Mouse (Mus musculus) heart, embryonic 12.5 days (tissue): ENCODE results near the gene Cep68. TPM values are rescaled to one million over a fixed set of nuclear protein-coding genes. Genes with fewer than 3 reads are reported as not detected.

ENCODE experiments used
- ATAC-seq: fragments of 200-750 bp; cut with Nextera tagmentation; 2 replicates; pipeline ENCODE4 v1.8.0; 2017; ENCODE audit warnings: moderate TSS enrichment, moderate library complexity; ENCODE audit not compliant: insufficient number of reproducible peaks, low FRiP score
- H3K27ac ChIP-seq: fragments of 300-500 bp; sonication (generic); 2 replicates; pipeline ENCODE4 v1.5.1; 2016; ENCODE audit warnings: mild to moderate bottlenecking, moderate library complexity; ENCODE audit not compliant: poor library complexity, severe bottlenecking
- H3K27me3 ChIP-seq: fragments of 300-500 bp; sonication (generic); replicated peaks from 2 replicates; pipeline ENCODE4 v1.6.1; 2016; ENCODE audit warnings: mild to moderate bottlenecking, moderate library complexity
- H3K36me3 ChIP-seq: fragments of 300-500 bp; sonication (generic); 2 replicates; pipeline ENCODE4 v1.6.1; 2016; ENCODE audit warnings: mild to moderate bottlenecking, moderate library complexity
- H3K4me1 ChIP-seq: fragments of 300-500 bp; sonication (generic); replicated peaks from 2 replicates; pipeline ENCODE4 v1.6.1; 2016; ENCODE audit warnings: mild to moderate bottlenecking
- H3K4me2 ChIP-seq: fragments of 300-500 bp; sonication (generic); 2 replicates; pipeline ENCODE4 v1.6.1; 2016; ENCODE audit warnings: mild to moderate bottlenecking, moderate library complexity
- H3K4me3 ChIP-seq: fragments of 300-500 bp; sonication (generic); 2 replicates; pipeline ENCODE4 v1.5.1; 2016; ENCODE audit warnings: mild to moderate bottlenecking
- H3K9ac ChIP-seq: fragments of 300-500 bp; sonication (generic); 2 replicates; pipeline ENCODE4 v1.6.1; 2016; ENCODE audit warnings: mild to moderate bottlenecking, moderate library complexity
- H3K9me3 ChIP-seq: fragments of 300-500 bp; sonication (generic); replicated peaks from 2 replicates; pipeline ENCODE4 v1.6.1; 2016; ENCODE audit warnings: mild to moderate bottlenecking, moderate library complexity
- WGBS: fragments of 180-500 bp; shearing (Covaris S2); methylation state at CpG from one replicate; pipeline ENCODE4 v1.1.7; 2016; 5-methylcytosine and 5-hydroxymethylcytosine counted together
- polyA plus RNA-seq: library from polyadenylated mRNA; unstranded; fragments of >200 nt; fragmentation: Nextera tagmentation; extraction: Ambion mirVana; gene quantifications from 2 replicates; pipeline ENCODE4 v1.2.1, GENCODE M21; 2016

Gene Cep68
- polyA plus RNA-seq, 1 experiment from 2014 or later = 36.1 TPM

DNA sequence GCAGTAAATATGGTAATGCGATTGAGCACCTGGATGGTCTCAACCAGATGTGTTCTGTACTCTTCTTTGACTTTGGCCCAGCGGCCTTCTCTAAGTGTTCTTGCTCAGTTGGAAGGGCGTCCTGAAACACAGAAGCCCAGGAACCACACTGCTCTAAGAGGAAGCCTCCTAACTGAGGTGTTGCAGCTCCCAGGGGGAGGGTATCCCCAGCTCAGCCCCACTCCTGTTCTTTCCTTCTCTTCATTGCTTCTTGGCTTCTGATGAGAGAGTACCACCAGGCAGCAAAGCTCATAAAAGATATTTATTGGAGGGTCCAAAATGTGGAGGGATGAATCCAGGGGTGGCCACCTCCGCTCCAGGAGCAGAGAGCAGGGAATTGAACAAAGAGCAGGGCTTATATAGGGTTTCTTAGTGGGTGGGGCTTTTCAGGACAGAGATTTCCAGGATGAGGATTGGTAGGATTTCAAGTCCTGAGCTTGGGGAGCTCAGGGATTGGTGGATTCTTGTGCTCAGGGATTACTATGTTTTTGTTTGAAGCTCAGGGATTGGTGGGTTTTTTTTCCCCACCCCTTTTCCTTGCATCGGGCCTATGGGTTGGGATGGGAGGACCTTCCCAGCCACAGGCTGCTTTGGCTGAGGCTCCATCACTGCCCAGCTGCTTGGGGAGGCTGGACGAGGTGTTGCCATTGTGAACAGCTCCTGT is 1.4 kb upstream of the Cep68 start:
- no peak for ATAC-seq
- H3K4me2 ChIP-seq = no peak overlapping the region

DNA sequence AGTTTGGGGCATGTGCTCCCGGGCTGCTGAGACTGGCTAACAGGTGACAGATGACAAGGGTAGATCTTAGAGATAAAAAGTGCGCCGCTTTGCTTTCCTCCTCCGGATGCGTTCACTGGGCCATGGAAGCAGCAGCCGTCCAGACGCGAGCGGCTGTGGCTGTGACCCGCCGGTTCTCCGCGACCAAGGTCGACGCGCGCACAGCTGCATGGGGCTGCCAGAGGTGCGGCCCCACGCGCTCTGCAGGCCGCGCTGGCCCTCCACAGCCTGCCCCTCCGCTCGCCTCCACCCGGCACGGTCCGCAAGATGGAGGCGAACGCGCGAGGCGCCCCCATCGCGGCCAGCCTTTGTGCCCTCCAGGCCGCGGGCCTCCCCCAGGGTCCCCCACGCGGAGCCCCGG is 389 bp downstream of the Cep68 start:
- H3K27ac ChIP-seq = peak overlapping the region; percentile 68
- peaks cover 15% of the 10 kb centered on the region; the same call in 1 of the 2 replicates for H3K36me3 ChIP-seq
- H3K4me2 ChIP-seq = peak overlapping the region; percentile 93
- no peaks in the 10 kb centered on the region for H3K27me3 ChIP-seq
- peak; percentile 61 for ATAC-seq
- H3K4me1 ChIP-seq = peaks cover 46% of the 10 kb centered on the region
- H3K9ac ChIP-seq = peak overlapping the region; percentile 86
- WGBS = under 1% methylated on average over 29 of the region's 39 CpGs
- H3K4me3 ChIP-seq = peak overlapping the region; percentile 70
- H3K9me3 ChIP-seq = no peaks in the 10 kb centered on the region

More for the DNA sequence above, 1.4 kb upstream of the Cep68 start:
- Histone ChIP-seq H3K4me3 (no peak overlapping the region), H3K4me1 (peaks cover 32% of the 10 kb centered on the region), H3K36me3 (peaks cover 10% of the 10 kb centered on the region; the same call in 1 of the 2 replicates), H3K9me3 (no peaks in the 10 kb centered on the region), H3K27me3 (no peaks in the 10 kb centered on the region), H3K9ac (no peak overlapping the region), H3K27ac (no peak overlapping the region)
- WGBS = 81% methylated on average over 6 of the region's 6 CpGs

DNA sequence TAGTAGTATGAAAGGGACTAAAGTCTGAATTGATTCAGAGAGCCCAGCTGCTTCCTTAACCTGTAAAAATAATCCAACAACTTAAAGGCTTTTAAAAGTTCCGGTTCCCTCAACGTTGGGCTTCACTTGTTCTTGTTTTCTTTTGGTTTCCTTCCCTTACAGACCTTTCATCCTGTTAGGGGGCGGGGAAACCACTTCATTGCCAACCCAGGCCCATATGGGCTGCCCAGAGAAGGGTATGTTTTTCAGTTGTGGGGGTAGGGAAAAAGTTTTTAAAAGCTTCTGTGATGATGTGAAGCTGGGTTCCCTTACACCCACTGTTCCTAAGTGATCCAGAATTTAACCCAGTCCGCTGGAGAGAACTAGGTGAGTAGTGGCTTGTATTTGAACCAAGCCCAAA is 952 bp downstream of the Cep68 start:
- no peaks in the 10 kb centered on the region for H3K27me3 ChIP-seq
- peak overlapping the region; percentile 93 for H3K4me2 ChIP-seq
- peak overlapping the region; percentile 86 for H3K9ac ChIP-seq
- no peaks in the 10 kb centered on the region for H3K9me3 ChIP-seq
- H3K4me3 ChIP-seq = peak overlapping the region; percentile 70
- H3K27ac ChIP-seq = peak overlapping the region; percentile 68
- WGBS = 26% methylated on average over 4 of the region's 4 CpGs
- peaks cover 15% of the 10 kb centered on the region; the same call in 1 of the 2 replicates for H3K36me3 ChIP-seq
- ATAC-seq = no peak
- peaks cover 51% of the 10 kb centered on the region for H3K4me1 ChIP-seq

DNA sequence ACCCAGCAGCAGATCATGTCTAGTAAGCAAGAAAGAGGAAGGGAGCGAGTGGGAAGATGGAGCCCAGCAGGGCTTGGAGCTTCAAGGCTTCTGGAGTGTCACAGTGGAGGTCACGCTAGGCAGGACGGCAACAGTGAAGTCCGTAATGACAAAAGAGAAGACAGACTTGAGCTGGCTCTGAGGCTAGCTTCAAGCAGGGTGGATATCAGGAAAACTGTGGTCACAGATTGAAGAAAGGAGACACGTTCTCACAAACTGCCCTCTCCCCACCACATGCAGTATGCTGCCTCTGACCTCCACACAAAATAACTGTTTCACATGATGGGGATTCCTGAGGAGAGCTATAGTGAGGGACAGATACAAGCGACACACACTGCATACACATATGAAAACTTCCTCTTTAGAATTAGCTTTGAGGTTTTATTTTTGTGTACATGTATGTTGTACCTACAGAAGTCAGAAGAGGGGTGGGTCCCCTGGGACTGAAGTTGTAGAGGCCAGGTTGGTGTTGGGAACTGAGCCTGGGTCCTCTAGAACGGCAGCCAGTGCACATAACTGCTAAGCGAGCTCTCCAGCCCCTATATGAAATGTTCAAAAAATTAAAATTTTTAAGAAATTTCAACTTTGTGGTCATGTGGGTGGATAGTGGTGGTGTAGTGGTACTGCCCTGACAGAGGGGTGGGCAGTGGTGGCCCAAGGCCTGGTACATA is 1.9 kb downstream of the Cep68 start:
- Histone ChIP-seq H3K9ac (peak overlapping the region; percentile 19; the same call in 1 of the 2 replicates), H3K36me3 (peaks cover 20% of the 10 kb centered on the region; the same call in 1 of the 2 replicates), H3K4me3 (no peak overlapping the region), H3K27me3 (no peaks in the 10 kb centered on the region), H3K4me2 (peak overlapping the region; percentile 93), H3K27ac (no peak overlapping the region), H3K9me3 (no peaks in the 10 kb centered on the region), H3K4me1 (peaks cover 59% of the 10 kb centered on the region)
- 75% methylated on average over 8 of the region's 8 CpGs for WGBS
- no peak for ATAC-seq

DNA sequence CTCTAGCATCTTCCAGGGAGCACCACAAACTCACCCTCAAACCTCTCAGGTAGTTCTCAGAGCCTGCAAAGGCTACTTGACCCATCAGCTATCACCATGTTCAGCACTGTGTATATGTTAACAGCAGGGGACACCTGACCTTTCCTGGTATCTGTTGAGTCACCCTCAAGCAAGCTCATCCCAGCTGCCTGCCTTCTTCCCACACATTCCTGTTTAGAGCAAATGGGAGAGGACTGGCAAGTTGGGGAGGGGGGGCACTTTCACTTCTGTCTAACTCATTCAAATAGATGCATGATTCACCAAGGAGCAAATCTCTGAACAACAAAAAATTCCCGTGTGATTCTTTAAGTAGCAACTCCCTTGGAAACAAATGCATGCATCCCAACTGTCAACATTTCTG is 2.6 kb downstream of the Cep68 start:
- peaks cover 62% of the 10 kb centered on the region for H3K4me1 ChIP-seq

DNA sequence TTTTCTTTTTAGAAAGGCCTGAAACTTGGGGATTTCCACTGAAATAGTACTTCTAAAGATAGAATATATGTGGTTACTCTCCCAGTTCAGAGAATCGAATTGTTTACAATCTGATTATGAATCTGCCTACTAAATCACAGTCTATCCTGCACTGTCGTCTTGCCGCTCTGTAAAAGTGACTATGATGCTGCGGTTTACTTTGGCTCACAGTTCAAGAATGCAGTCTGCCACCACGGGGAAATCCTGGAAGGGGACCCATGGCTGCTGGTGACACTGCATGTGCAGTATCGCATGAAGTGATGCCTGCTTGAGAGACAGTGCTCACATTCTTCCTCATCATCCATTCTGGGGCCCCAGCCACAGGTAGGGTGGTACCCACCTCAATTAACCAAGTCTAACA is 3.9 kb downstream of the Cep68 start:
- H3K36me3 ChIP-seq = peaks cover 37% of the 10 kb centered on the region
- H3K4me3 ChIP-seq = no peak overlapping the region
- no peak overlapping the region for H3K27ac ChIP-seq
- H3K4me2 ChIP-seq = no peak overlapping the region
- H3K4me1 ChIP-seq = peaks cover 65% of the 10 kb centered on the region
- 75% methylated on average over 6 of the region's 6 CpGs for WGBS
- H3K9ac ChIP-seq = no peak overlapping the region
- H3K9me3 ChIP-seq = no peaks in the 10 kb centered on the region
- no peaks in the 10 kb centered on the region for H3K27me3 ChIP-seq
- no peak for ATAC-seq

More for the DNA sequence above, 2.6 kb downstream of the Cep68 start:
- ATAC-seq = no peak
- 56% methylated on average over 1 of the region's 1 CpGs for WGBS
- no peaks in the 10 kb centered on the region for H3K9me3 ChIP-seq
- H3K36me3 ChIP-seq = peaks cover 24% of the 10 kb centered on the region
- peak overlapping the region; percentile 17; the same call in 1 of the 2 replicates for H3K4me2 ChIP-seq
- H3K27ac ChIP-seq = no peak overlapping the region
- no peak overlapping the region for H3K9ac ChIP-seq
- no peaks in the 10 kb centered on the region for H3K27me3 ChIP-seq
- H3K4me3 ChIP-seq = no peak overlapping the region

DNA sequence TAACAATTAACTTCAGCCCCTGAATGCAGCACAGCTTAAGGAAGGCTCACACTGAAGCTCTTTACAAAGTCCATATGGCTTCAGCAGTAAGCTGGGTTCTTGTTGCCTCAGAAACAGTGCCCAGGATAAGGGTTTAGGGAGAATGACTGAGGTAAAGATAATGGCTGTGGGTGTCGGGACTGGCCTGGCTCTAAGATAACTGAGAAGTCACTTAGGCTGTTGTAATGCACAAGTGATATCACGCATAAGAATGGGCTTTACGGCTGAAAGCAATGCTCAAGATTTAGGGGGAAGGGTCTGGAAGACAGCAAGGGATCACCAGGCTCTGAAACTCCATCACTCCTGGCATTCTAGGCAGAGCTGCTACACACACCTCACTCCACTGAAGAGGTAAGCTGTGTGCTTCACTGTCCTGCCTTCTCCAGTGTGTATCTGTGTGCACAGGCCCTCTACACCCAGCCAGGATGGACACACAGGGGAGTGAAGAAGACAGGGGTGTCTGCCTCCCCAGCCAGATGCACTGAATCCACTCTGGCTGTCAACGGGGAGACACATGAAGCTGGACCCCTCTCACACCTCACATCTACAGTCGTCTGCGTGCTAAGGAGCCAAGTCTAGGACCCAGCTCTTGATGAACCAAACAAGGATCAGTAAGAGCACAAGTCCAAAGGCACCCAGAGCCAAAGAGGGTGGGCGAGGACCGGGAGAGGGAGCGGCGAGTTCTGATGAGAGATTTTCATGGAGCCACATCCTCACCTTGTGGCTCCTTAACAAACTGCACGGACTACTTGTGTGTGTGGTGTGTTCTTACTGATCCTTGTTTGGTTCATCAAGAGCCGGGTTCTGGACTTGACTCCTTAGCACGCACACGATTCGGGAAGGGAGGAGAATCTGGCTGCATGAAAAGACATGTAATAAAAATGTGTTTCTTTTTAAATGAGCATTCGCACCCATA is 4.6 kb downstream of the Cep68 start:
- ATAC-seq = no peak
- no peak overlapping the region for H3K4me2 ChIP-seq
- no peaks in the 10 kb centered on the region for H3K9me3 ChIP-seq
- no peak overlapping the region for H3K27ac ChIP-seq
- no peak overlapping the region for H3K4me3 ChIP-seq
- no peaks in the 10 kb centered on the region for H3K27me3 ChIP-seq
- H3K36me3 ChIP-seq = peaks cover 44% of the 10 kb centered on the region
- 69% methylated on average over 16 of the region's 16 CpGs for WGBS
- H3K9ac ChIP-seq = 0 out of 2 replicates have a peak overlapping the region, but pooled peaks have one; percentile 21
- H3K4me1 ChIP-seq = peaks cover 62% of the 10 kb centered on the region

DNA sequence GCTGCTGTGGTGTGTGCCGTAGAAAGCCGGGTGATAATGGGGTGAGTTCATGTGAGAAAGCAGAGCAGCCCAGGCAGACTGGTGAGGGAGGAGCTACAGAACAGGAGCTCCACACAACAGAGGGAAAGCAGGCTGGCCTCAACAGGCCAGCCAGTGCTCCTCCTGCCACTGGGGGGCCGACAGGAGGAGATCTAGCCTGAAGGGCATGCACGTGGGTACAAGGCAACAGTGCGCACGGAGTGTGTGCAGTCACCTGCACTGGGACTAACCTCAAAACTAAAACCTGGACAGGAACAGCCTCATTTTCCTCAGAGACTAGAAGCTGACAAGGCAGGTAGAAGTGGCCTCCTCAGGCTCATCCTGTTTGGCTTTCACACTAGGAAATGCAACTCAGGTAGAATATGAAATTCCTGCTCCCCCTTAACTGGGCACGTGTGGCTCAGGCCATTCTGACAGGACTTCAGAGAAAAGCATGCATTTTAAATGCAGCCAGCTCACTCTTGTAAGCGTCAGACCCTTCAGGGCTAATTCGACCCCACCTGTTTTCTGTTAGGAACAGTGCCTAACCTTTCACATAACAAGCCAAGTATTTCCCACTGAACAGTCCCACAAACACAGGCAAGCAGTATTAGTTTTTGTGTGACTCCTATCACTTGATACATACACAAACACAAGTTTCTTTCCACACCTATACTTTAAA is 5.9 kb downstream of the Cep68 start:
- no peak overlapping the region for H3K4me2 ChIP-seq
- H3K9ac ChIP-seq = no peak overlapping the region
- H3K36me3 ChIP-seq = peaks cover 57% of the 10 kb centered on the region
- H3K27ac ChIP-seq = no peak overlapping the region
- no peaks in the 10 kb centered on the region for H3K27me3 ChIP-seq
- H3K9me3 ChIP-seq = no peaks in the 10 kb centered on the region
- 37% methylated on average over 9 of the region's 9 CpGs for WGBS
- no peak overlapping the region for H3K4me3 ChIP-seq
- peaks cover 62% of the 10 kb centered on the region for H3K4me1 ChIP-seq
- ATAC-seq = peak; percentile 46; the same call in 1 of the 2 replicates

DNA sequence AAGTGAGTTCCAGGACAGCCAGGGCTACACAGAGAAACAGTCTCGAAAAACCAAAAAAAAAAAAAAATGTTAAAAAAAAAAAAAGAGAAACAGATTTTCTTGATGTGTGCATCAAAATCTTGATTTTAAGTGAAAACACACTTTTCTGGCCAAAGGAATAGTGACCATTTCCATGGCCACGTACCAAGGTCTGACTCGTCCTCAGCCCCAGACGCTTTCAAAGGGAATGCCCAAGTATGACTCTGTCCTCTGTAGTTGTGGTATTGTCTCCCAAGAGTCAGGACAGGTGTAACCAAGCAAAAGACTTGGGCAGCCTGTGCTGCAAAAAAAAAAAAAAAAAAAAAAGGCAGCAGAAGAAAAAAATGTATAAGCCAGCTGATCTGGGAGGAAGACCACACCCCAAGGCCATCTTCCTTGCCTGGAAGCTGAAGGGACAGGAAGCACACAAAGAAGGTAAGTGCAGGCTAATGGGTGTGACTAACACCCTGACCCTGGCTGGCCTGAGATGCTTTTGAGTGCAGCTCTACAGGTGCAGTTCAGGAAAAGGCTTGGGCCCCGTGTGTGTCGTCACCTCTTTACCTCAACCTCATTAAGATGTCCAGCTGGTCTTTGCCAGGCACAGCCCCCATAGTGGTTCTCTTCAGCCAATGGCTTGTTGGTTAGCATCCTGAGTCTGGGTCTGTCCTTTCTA is 6.7 kb downstream of the Cep68 start:
- no peak overlapping the region for H3K4me2 ChIP-seq
- no peaks in the 10 kb centered on the region for H3K9me3 ChIP-seq
- H3K27me3 ChIP-seq = no peaks in the 10 kb centered on the region
- H3K4me3 ChIP-seq = no peak overlapping the region
- WGBS = 88% methylated on average over 6 of the region's 6 CpGs
- no peak overlapping the region for H3K27ac ChIP-seq
- ATAC-seq = no peak
- H3K4me1 ChIP-seq = peaks cover 54% of the 10 kb centered on the region
- peaks cover 64% of the 10 kb centered on the region for H3K36me3 ChIP-seq
- no peak overlapping the region for H3K9ac ChIP-seq

DNA sequence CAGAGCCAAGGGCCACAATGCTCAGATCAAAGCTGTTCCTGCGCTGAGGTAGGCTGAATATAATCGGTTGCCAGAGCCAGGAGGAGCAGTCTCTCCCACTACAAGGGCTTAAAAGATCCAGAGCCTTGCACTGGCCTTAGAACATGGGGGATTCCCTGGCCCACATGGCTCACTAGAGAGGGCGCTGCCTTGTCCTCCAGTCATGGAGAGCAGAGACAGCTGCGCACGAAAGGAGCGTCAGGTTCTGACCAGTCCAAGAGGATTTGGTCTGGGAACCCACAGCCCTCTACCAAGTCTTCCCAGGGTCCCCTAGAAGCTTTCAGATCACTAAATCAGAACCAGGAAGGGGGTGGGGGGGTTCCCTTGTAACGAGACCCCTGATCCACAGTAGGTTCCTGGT is 7.9 kb downstream of the Cep68 start:
- 95% methylated on average over 7 of the region's 7 CpGs for WGBS
- no peaks in the 10 kb centered on the region for H3K27me3 ChIP-seq
- H3K27ac ChIP-seq = no peak overlapping the region
- H3K9ac ChIP-seq = no peak overlapping the region
- no peak overlapping the region for H3K4me2 ChIP-seq
- H3K36me3 ChIP-seq = peaks cover 68% of the 10 kb centered on the region
- H3K4me3 ChIP-seq = no peak overlapping the region
- peaks cover 42% of the 10 kb centered on the region for H3K4me1 ChIP-seq
- H3K9me3 ChIP-seq = no peaks in the 10 kb centered on the region
- ATAC-seq = no peak
